Mouse (Mus musculus) kidney, embryonic 14.5 days (tissue): ENCODE data around the gene Rslcan18. TPM values are rescaled to one million over a fixed set of nuclear protein-coding genes. Genes with fewer than 3 reads are reported as not detected.

Experiments used
- ATAC-seq: fragments of 200-750 bp; cut with Nextera tagmentation; 2 replicates; pipeline ENCODE4 v1.8.0; 2017; ENCODE audit warnings: moderate number of reproducible peaks, mild to moderate bottlenecking, moderate TSS enrichment, moderate library complexity; ENCODE audit not compliant: low FRiP score, low TSS enrichment
- H3K27ac ChIP-seq: fragments of 300-500 bp; sonication (generic); 2 replicates; pipeline ENCODE4 v1.5.1; 2014; ENCODE audit warnings: low read depth, mild to moderate bottlenecking, low read length, moderate library complexity, mixed read lengths
- H3K27me3 ChIP-seq: fragments of 300-500 bp; sonication (generic); 2 replicates; pipeline ENCODE4 v1.6.1; 2014; ENCODE audit warnings: mild to moderate bottlenecking, low read length; ENCODE audit not compliant: control insufficient read depth, insufficient read depth
- H3K36me3 ChIP-seq: fragments of 300-500 bp; sonication (generic); 2 replicates; pipeline ENCODE4 v1.6.1; 2014; ENCODE audit warnings: low read length, mixed read lengths; ENCODE audit not compliant: control insufficient read depth, insufficient read depth
- H3K4me1 ChIP-seq: fragments of 300-500 bp; sonication (generic); 2 replicates; pipeline ENCODE4 v1.6.1; 2014; ENCODE audit warnings: low read length, mixed read lengths; ENCODE audit not compliant: control insufficient read depth, insufficient read depth
- H3K4me2 ChIP-seq: fragments of 300-500 bp; sonication (generic); replicated peaks from 2 replicates; pipeline ENCODE4 v1.6.1; 2014; ENCODE audit warnings: low read depth, mild to moderate bottlenecking, low read length
- H3K4me3 ChIP-seq: fragments of 300-500 bp; sonication (generic); 2 replicates; pipeline ENCODE4 v1.5.1; 2014; ENCODE audit warnings: mild to moderate bottlenecking, low read length
- H3K9ac ChIP-seq: fragments of 300-500 bp; sonication (generic); 2 replicates; pipeline ENCODE4 v1.6.1; 2014; ENCODE audit warnings: low read depth, mild to moderate bottlenecking, low read length, moderate library complexity
- H3K9me3 ChIP-seq: fragments of 300-500 bp; sonication (generic); 2 replicates; pipeline ENCODE4 v1.6.1; 2016; ENCODE audit warnings: low read length; ENCODE audit not compliant: control insufficient read depth
- WGBS: fragments of 180-500 bp; shearing (Covaris S2); extraction: QIAGEN DNeasy Blood & Tissue Kit; methylation state at CpG from one replicate; pipeline ENCODE4 v1.1.7; 2014; 5-methylcytosine and 5-hydroxymethylcytosine counted together
- polyA plus RNA-seq: library from polyadenylated mRNA; unstranded; fragments of >200 nt; fragmentation: Nextera tagmentation; extraction: Ambion mirVana; gene quantifications from 2 replicates; pipeline ENCODE4 v1.2.1, GENCODE M21; 2014

The Rslcan18 gene
- polyA plus RNA-seq, 1 experiment from 2014 or later: 0.45 TPM

DNA sequence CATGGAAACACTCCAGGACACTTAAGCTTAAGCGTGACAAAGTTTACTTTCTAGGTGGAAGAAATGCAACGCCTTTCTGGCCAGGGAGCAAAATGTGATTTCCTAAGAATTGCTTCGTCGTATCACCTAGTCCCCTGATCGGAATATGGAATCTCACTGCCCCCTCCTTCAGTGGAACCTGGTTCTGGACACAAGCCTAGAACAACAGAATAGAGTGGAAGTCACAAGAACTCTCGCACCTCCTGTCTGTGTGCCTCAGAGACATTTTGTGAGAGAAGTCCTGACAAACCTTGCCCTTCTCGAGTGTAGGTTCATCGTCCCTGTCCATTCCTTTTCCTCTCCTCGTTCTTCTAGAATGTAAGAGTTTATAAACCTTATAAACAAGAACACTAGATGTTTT lies 8.4 kb downstream of the Rslcan18 start:
- Histone ChIP-seq H3K4me3 (peak overlapping the region; percentile 64), H3K36me3 (0 out of 2 replicates have a peak, but pooled peaks cover 3% of the 10 kb centered on the region), H3K4me2 (peak overlapping the region; percentile 77), H3K4me1 (peaks cover 5% of the 10 kb centered on the region), H3K9me3 (peaks cover 4% of the 10 kb centered on the region; the same call in 1 of the 2 replicates), H3K9ac (peak overlapping the region; percentile 73), H3K27me3 (no peaks in the 10 kb centered on the region), H3K27ac (peak overlapping the region; percentile 83; the same call in 1 of the 2 replicates)
- WGBS: 55% methylated on average over 9 of the region's 9 CpGs
- peak; percentile 3; the same call in 1 of the 2 replicates for ATAC-seq

DNA sequence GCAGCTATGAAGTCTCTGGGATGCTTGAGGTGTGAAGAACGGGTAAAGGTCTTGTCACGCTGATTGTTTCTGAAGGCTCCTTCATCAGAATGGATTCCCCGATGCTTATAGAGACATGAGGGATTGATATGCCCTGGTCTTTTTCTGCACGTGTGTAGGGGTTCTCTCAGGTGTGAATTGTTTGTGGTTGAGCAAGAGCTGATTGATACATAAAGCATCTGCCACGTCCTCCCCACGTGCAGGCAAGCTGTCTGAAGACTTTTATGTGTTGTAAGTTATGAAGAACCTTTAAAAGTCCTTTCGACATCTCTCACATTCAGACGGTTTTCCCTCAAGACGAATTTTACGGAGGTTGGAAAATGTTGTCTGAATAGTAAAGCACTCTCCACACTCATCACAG lies 18.2 kb downstream of the Rslcan18 start, which contains the start of gene Zfp708:
Zfp708 (minus strand) TSS at position 101 of the 400 bp plus-strand sequence.
- 92% methylated on average over 10 of the region's 10 CpGs for WGBS
- no peak for ATAC-seq
- H3K4me3 ChIP-seq: no peak within 1 kb of the TSS
- no peak within 1 kb of the TSS for H3K27ac ChIP-seq
- H3K9me3 ChIP-seq: no peaks in the 10 kb centered on the region
- no peaks in the 10 kb centered on the region for H3K27me3 ChIP-seq
- 0 out of 2 replicates have a peak, but pooled peaks cover 3% of the 10 kb centered on the region for H3K36me3 ChIP-seq
- no peak within 1 kb of the TSS for H3K9ac ChIP-seq
- no peaks in the 10 kb centered on the region for H3K4me1 ChIP-seq
- no peak within 1 kb of the TSS for H3K4me2 ChIP-seq

GRCm38 (mm10) chr13:67090154-67090553 lies 25.9 kb downstream of the Rslcan18 start:
- Histone ChIP-seq H3K4me3 (no peak overlapping the region), H3K27ac (no peak overlapping the region), H3K27me3 (no peaks in the 10 kb centered on the region), H3K36me3 (no peaks in the 10 kb centered on the region), H3K4me1 (no peaks in the 10 kb centered on the region), H3K9me3 (no peaks in the 10 kb centered on the region), H3K4me2 (no peak overlapping the region), H3K9ac (no peak overlapping the region)
- 83% methylated on average over 1 of the region's 1 CpGs for WGBS
- ATAC-seq: no peak

GRCm38 (mm10) chr13:67081946-67082345 lies 34.1 kb downstream of the Rslcan18 start:
- Histone ChIP-seq H3K27me3 (no peaks in the 10 kb centered on the region), H3K4me3 (peak overlapping the region; percentile 64; the same call in 1 of the 2 replicates), H3K27ac (peak overlapping the region; percentile 91; the same call in 1 of the 2 replicates), H3K9me3 (no peaks in the 10 kb centered on the region), H3K4me1 (no peaks in the 10 kb centered on the region), H3K4me2 (peak overlapping the region; percentile 61), H3K9ac (0 out of 2 replicates have a peak overlapping the region, but pooled peaks have one; percentile 61), H3K36me3 (no peaks in the 10 kb centered on the region; the same call in 1 of the 2 replicates)
- 67% methylated on average over 1 of the region's 1 CpGs for WGBS
- no peak for ATAC-seq

DNA sequence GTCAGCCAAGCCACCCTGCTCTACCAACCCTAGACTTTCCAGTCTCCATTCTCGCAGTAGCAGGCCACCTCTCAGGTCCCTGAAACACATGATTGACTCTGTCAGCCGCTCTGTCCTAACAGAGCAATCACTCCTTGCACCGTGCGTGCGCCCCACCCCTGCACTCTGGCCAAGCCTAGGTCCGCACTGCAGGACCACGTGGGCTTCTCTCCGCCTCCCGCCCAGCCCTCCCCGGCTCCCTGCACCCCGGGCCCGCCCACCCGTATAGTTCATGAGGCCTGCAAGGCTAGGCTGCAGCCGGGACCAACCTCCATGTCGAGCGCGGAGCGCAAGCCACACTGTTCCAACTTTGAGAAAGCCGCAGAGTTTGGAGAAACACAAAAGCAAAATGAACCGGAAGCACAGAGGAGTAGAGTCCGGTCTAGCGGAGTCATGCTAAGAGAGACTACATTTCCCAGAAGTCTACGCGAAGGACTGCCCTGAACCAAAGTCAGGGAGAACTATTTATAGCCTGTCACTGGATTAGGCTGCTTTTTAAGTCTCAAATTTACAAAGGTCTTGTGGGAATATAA lies 34.8 kb downstream of the Rslcan18 start:
- no peaks in the 10 kb centered on the region; the same call in 1 of the 2 replicates for H3K36me3 ChIP-seq
- H3K4me2 ChIP-seq: peak overlapping the region; percentile 61
- H3K27me3 ChIP-seq: no peaks in the 10 kb centered on the region
- peak overlapping the region; percentile 91 for H3K27ac ChIP-seq
- WGBS: 1% methylated on average over 24 of the region's 24 CpGs
- peak overlapping the region; percentile 64 for H3K4me3 ChIP-seq
- ATAC-seq: peak; percentile 100
- H3K9ac ChIP-seq: peak overlapping the region; percentile 61
- no peaks in the 10 kb centered on the region for H3K4me1 ChIP-seq
- H3K9me3 ChIP-seq: no peaks in the 10 kb centered on the region

GRCm38 (mm10) chr13:67077244-67077643 lies 38.8 kb downstream of the Rslcan18 start:
- H3K36me3 ChIP-seq: peaks cover 21% of the 10 kb centered on the region

DNA sequence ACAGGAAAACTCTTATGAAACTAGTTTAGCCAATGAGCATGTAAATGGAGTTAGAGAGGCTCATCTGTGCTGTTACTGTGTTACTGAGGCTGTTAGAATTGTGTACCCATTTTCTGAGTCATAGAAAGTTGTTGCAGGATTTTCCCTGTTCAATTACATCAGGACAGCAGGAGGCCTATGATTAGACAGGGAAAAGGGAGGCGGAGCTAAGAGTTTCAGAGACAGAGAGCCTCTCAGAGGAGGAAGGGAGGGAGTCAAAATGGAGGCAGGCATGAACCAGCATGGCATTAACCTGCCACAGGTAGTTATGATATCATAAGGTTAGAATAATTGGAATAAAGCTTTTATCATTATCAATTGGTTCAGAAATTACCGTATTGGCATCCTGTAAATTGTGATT lies 43.3 kb downstream of the Rslcan18 start:
- peaks cover 40% of the 10 kb centered on the region for H3K36me3 ChIP-seq

More at GRCm38 (mm10) chr13:67077244-67077643, 38.8 kb downstream of the Rslcan18 start:
- Histone ChIP-seq H3K9ac (no peak overlapping the region), H3K4me1 (no peaks in the 10 kb centered on the region), H3K4me3 (no peak overlapping the region), H3K4me2 (no peak overlapping the region), H3K9me3 (peaks cover 5% of the 10 kb centered on the region), H3K27me3 (no peaks in the 10 kb centered on the region), H3K27ac (no peak overlapping the region)
- 100% methylated on average over 2 of the region's 2 CpGs for WGBS
- ATAC-seq: no peak

GRCm38 (mm10) chr13:67065386-67065785 lies 50.7 kb downstream of the Rslcan18 start:
- Histone ChIP-seq H3K9me3 (peaks cover 11% of the 10 kb centered on the region), H3K4me3 (no peak overlapping the region), H3K4me2 (no peak overlapping the region), H3K27me3 (no peaks in the 10 kb centered on the region), H3K36me3 (peaks cover 9% of the 10 kb centered on the region), H3K9ac (no peak overlapping the region), H3K27ac (no peak overlapping the region), H3K4me1 (0 out of 2 replicates have a peak, but pooled peaks cover under 1% of the 10 kb centered on the region)
- ATAC-seq: no peak
- WGBS: 87% methylated on average over 8 of the region's 8 CpGs

More for the DNA sequence above, 43.3 kb downstream of the Rslcan18 start:
- H3K27me3 ChIP-seq: no peaks in the 10 kb centered on the region
- no peaks in the 10 kb centered on the region for H3K4me1 ChIP-seq
- H3K4me2 ChIP-seq: no peak overlapping the region
- no peak overlapping the region for H3K4me3 ChIP-seq
- no peak overlapping the region for H3K27ac ChIP-seq
- no peak overlapping the region for H3K9ac ChIP-seq
- 96% methylated on average over 2 of the region's 2 CpGs for WGBS
- peaks cover 25% of the 10 kb centered on the region for H3K9me3 ChIP-seq
- ATAC-seq: no peak

DNA sequence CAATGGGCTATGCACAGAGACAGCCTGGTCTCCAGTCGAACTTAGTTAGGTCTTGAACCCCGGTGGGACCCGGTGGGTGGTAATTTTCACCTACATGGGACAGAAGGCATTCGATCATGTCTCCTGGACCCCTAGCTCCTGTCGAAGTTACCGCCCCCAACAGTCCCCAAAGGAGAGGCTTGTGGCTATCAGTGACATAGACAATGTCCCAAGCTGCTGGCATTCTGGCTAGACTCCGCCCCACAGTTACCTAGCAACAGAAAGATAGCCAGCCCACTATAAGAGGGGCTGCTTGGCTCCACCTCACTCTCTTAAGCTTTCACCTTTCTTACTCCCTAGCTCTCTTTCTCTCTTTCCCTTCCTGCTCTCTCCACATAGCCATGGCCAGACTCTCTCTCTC lies 53.6 kb downstream of the Rslcan18 start:
- Histone ChIP-seq H3K4me2 (no peak overlapping the region), H3K4me3 (no peak overlapping the region), H3K27ac (no peak overlapping the region), H3K9me3 (no peaks in the 10 kb centered on the region; the same call in 1 of the 2 replicates), H3K27me3 (no peaks in the 10 kb centered on the region), H3K4me1 (peaks cover 6% of the 10 kb centered on the region; the same call in 1 of the 2 replicates), H3K36me3 (no peaks in the 10 kb centered on the region), H3K9ac (no peak overlapping the region)
- WGBS: 63% methylated on average over 7 of the region's 7 CpGs
- no peak for ATAC-seq
